Mouse (Mus musculus): ENCODE measurements around the gene Ccdc159.

- no peak for TF ChIP-seq POLR2A (IDR thresholded peaks at IDR 0.05; ENCODE audit: borderline replicate concordance, extremely low read depth, low read depth, low read length)
- no peak for TF ChIP-seq CTCF (IDR thresholded peaks at IDR 0.05; ENCODE audit: insufficient read depth, low read length)
Measured at GRCm38 (mm10) chr9:21908216-21908615, 19.1 kb upstream of the Ccdc159 start.

Data from lung, adult 2 months (tissue).